Mouse (Mus musculus) intestine, embryonic 14.5 days (tissue): ENCODE results near the gene Ptcra. TPM values are rescaled to one million over a fixed set of nuclear protein-coding genes. Genes with fewer than 3 reads are reported as not detected.
"Not testable (repeated sequence)": the region's sequence is repeated elsewhere in the genome, so short reads cannot be mapped to it uniquely, and the experiment has no call there.

Experiments used
- ATAC-seq: fragments of 200-750 bp; cut with Nextera tagmentation; replicated peaks from 2 replicates; pipeline ENCODE4 v1.8.0; 2017; ENCODE audit warnings: low read depth, moderate number of reproducible peaks, moderate TSS enrichment, moderate library complexity; ENCODE audit not compliant: low FRiP score, low TSS enrichment
- DNase-seq: peaks from one replicate; pipeline ENCODE4 v3.0.0-alpha.2; 2018; ENCODE audit warnings: low spot score
- H3K27ac ChIP-seq: fragments of 300-500 bp; sonication (generic); 2 replicates; pipeline ENCODE4 v1.5.1; 2014; ENCODE audit warnings: low read depth, mild to moderate bottlenecking, control low read depth
- H3K27me3 ChIP-seq: fragments of 300-500 bp; sonication (generic); replicated peaks from 2 replicates; pipeline ENCODE4 v1.6.1; 2014; ENCODE audit warnings: low read length, control low read depth; ENCODE audit not compliant: control insufficient read depth, insufficient read depth
- H3K36me3 ChIP-seq: fragments of 300-500 bp; sonication (generic); 2 replicates; pipeline ENCODE4 v1.6.1; 2014; ENCODE audit warnings: low read length, control low read depth; ENCODE audit not compliant: control insufficient read depth, insufficient read depth
- H3K4me1 ChIP-seq: fragments of 300-500 bp; sonication (generic); replicated peaks from 2 replicates; pipeline ENCODE4 v1.6.1; 2014; ENCODE audit warnings: low read length, control low read depth, mixed read lengths; ENCODE audit not compliant: control insufficient read depth, insufficient read depth
- H3K4me2 ChIP-seq: fragments of 300-500 bp; sonication (generic); 2 replicates; pipeline ENCODE4 v1.6.1; 2014; ENCODE audit warnings: low read length
- H3K4me3 ChIP-seq: fragments of 300-500 bp; sonication (generic); 2 replicates; pipeline ENCODE4 v1.5.1; 2014; ENCODE audit warnings: low read depth, low read length, control low read depth, mixed read lengths
- H3K9ac ChIP-seq: fragments of 300-500 bp; sonication (generic); 2 replicates; pipeline ENCODE4 v1.6.1; 2014; ENCODE audit warnings: mild to moderate bottlenecking, low read length
- H3K9me3 ChIP-seq: fragments of 300-500 bp; sonication (generic); 2 replicates; pipeline ENCODE4 v1.6.1; 2016; ENCODE audit warnings: low read length, control low read depth; ENCODE audit not compliant: control insufficient read depth
- WGBS: fragments of 180-500 bp; shearing (Covaris S2); extraction: QIAGEN DNeasy Blood & Tissue Kit; methylation state at CpG from one replicate; pipeline ENCODE4 v1.1.7; 2014; 5-methylcytosine and 5-hydroxymethylcytosine counted together
- polyA plus RNA-seq: library from polyadenylated mRNA; unstranded; fragments of >200 nt; fragmentation: Nextera tagmentation; extraction: Ambion mirVana; gene quantifications from 2 replicates; pipeline ENCODE4 v1.2.1, GENCODE M21; 2014

Gene Ptcra
- polyA plus RNA-seq, 1 experiment from 2014 or later: 0.69 TPM

GRCm38 (mm10) chr17:46773278-46774130 is 10.0 kb upstream of the Ptcra start:
- H3K4me3 ChIP-seq: peak overlapping the region; percentile 96
- no peaks in the 10 kb centered on the region for H3K27me3 ChIP-seq
- WGBS: 9% methylated on average over 19 of the region's 20 CpGs
- ATAC-seq (peak; percentile 15; the same call in 1 of the 2 replicates), DNase-seq (peak; percentile 64)
- no peaks in the 10 kb centered on the region for H3K9me3 ChIP-seq
- H3K27ac ChIP-seq: peak overlapping the region; percentile 84
- H3K4me1 ChIP-seq: peaks cover 15% of the 10 kb centered on the region
- peaks cover 44% of the 10 kb centered on the region for H3K36me3 ChIP-seq
- H3K4me2 ChIP-seq: peak overlapping the region; percentile 73
- H3K9ac ChIP-seq: peak overlapping the region; percentile 78

- Histone ChIP-seq H3K36me3 (peaks cover 35% of the 10 kb centered on the region), H3K9me3 (no peaks in the 10 kb centered on the region), H3K4me2 (peak within 1 kb of the TSS; percentile 73), H3K27ac (peak within 1 kb of the TSS; percentile 84), H3K9ac (peak within 1 kb of the TSS; percentile 78), H3K4me3 (peak within 1 kb of the TSS; percentile 96), H3K27me3 (no peaks in the 10 kb centered on the region), H3K4me1 (peaks cover 15% of the 10 kb centered on the region)
- ATAC-seq: peak; percentile 86
- peak; percentile 93 for DNase-seq
- WGBS: under 1% methylated on average over 50 of the region's 50 CpGs
These were observed 9.1 kb upstream of the Ptcra start, which contains the start of gene 2310039H08Rik for GRCm38 (mm10) chr17:46772404-46773277. Gene 2310039H08Rik, plus strand, starts transcription at chr17:46772635.

GRCm38 (mm10) chr17:46772038-46772403 is 8.5 kb upstream of the Ptcra start:
- ATAC-seq (peak; percentile 18; the same call in 1 of the 2 replicates), DNase-seq (no peak)
- peak overlapping the region; percentile 78 for H3K9ac ChIP-seq
- WGBS: 5% methylated on average over 5 of the region's 5 CpGs
- peak overlapping the region; percentile 60 for H3K27ac ChIP-seq
- H3K4me3 ChIP-seq: peak overlapping the region; percentile 96
- no peaks in the 10 kb centered on the region for H3K9me3 ChIP-seq
- H3K4me2 ChIP-seq: peak overlapping the region; percentile 73
- H3K4me1 ChIP-seq: peaks cover 15% of the 10 kb centered on the region
- peaks cover 29% of the 10 kb centered on the region for H3K36me3 ChIP-seq
- H3K27me3 ChIP-seq: no peaks in the 10 kb centered on the region

GRCm38 (mm10) chr17:46771616-46772015 is 8.1 kb upstream of the Ptcra start:
- peaks cover 15% of the 10 kb centered on the region for H3K4me1 ChIP-seq
- H3K27ac ChIP-seq: peak overlapping the region; percentile 60; the same call in 1 of the 2 replicates
- peak overlapping the region; percentile 78; the same call in 1 of the 2 replicates for H3K9ac ChIP-seq
- H3K4me2 ChIP-seq: peak overlapping the region; percentile 73
- DNase-seq (no peak), ATAC-seq (no peak)
- 65% methylated on average over 17 of the region's 17 CpGs for WGBS
- peak overlapping the region; percentile 96 for H3K4me3 ChIP-seq
- no peaks in the 10 kb centered on the region for H3K27me3 ChIP-seq
- no peaks in the 10 kb centered on the region for H3K9me3 ChIP-seq
- H3K36me3 ChIP-seq: peaks cover 25% of the 10 kb centered on the region

- Histone ChIP-seq H3K4me3 (no peak overlapping the region), H3K36me3 (peaks cover 19% of the 10 kb centered on the region), H3K9ac (no peak overlapping the region), H3K4me1 (peaks cover 15% of the 10 kb centered on the region), H3K27ac (no peak overlapping the region), H3K9me3 (no peaks in the 10 kb centered on the region), H3K4me2 (no peak overlapping the region), H3K27me3 (no peaks in the 10 kb centered on the region)
- ATAC-seq (no peak), DNase-seq (no peak)
- 85% methylated on average over 4 of the region's 4 CpGs for WGBS
These were observed 7.5 kb upstream of the Ptcra start for GRCm38 (mm10) chr17:46771025-46771424.

GRCm38 (mm10) chr17:46770546-46770945 is 7.0 kb upstream of the Ptcra start:
- no peak for DNase-seq
- WGBS: 92% methylated on average over 11 of the region's 11 CpGs
- ATAC-seq: no peak
- Histone ChIP-seq H3K9me3 (no peaks in the 10 kb centered on the region), H3K4me3 (no peak overlapping the region), H3K4me2 (no peak overlapping the region), H3K36me3 (peaks cover 15% of the 10 kb centered on the region), H3K9ac (no peak overlapping the region), H3K4me1 (peaks cover 15% of the 10 kb centered on the region), H3K27me3 (no peaks in the 10 kb centered on the region), H3K27ac (no peak overlapping the region)

GRCm38 (mm10) chr17:46767868-46768267 is 4.4 kb upstream of the Ptcra start:
- no peak for ATAC-seq
- 45% methylated on average over 8 of the region's 8 CpGs for WGBS

GRCm38 (mm10) chr17:46764916-46765315 is 1.4 kb upstream of the Ptcra start:
- H3K9me3 ChIP-seq, H3K4me2 ChIP-seq, H3K9ac ChIP-seq, H3K4me1 ChIP-seq, ATAC-seq, H3K27ac ChIP-seq, DNase-seq, H3K4me3 ChIP-seq, H3K27me3 ChIP-seq, H3K36me3 ChIP-seq: not testable (repeated sequence)
- WGBS: 58% methylated on average over 8 of the region's 9 CpGs

More at GRCm38 (mm10) chr17:46767868-46768267, 4.4 kb upstream of the Ptcra start:
- Histone ChIP-seq H3K36me3 (no peaks in the 10 kb centered on the region), H3K4me1 (peaks cover 6% of the 10 kb centered on the region), H3K27me3 (no peaks in the 10 kb centered on the region), H3K27ac (no peak overlapping the region), H3K9me3 (no peaks in the 10 kb centered on the region), H3K4me2 (no peak overlapping the region), H3K9ac (no peak overlapping the region), H3K4me3 (no peak overlapping the region)
- DNase-seq: no peak
